Mouse (Mus musculus) hindbrain, embryonic 16.5 days (tissue): Measurements from ENCODE around the gene Ly6g5b. TPM values are rescaled to one million over a fixed set of nuclear protein-coding genes. Genes with fewer than 3 reads are reported as not detected.

Experiments
- ATAC-seq: fragments of 200-750 bp; cut with Nextera tagmentation; 2 replicates; pipeline ENCODE4 v1.8.0; 2017; ENCODE audit warnings: moderate TSS enrichment, moderate library complexity
- H3K27ac ChIP-seq: fragments of 300-500 bp; sonication (generic); 2 replicates; pipeline ENCODE4 v1.5.1; 2014; ENCODE audit warnings: low read depth, mild to moderate bottlenecking, control low read depth, low read length, moderate library complexity
- H3K27me3 ChIP-seq: fragments of 300-500 bp; sonication (generic); replicated peaks from 2 replicates; pipeline ENCODE4 v1.6.1; 2014; ENCODE audit warnings: low read length; ENCODE audit not compliant: control insufficient read depth, insufficient read depth
- H3K36me3 ChIP-seq: fragments of 300-500 bp; sonication (generic); 2 replicates; pipeline ENCODE4 v1.6.1; 2014; ENCODE audit warnings: mild to moderate bottlenecking, low read length, moderate library complexity, mixed read lengths; ENCODE audit not compliant: control insufficient read depth, insufficient read depth
- H3K4me1 ChIP-seq: fragments of 300-500 bp; sonication (generic); 2 replicates; pipeline ENCODE4 v1.6.1; 2014; ENCODE audit warnings: low read depth, low read length; ENCODE audit not compliant: control insufficient read depth, insufficient read depth
- H3K4me2 ChIP-seq: fragments of 300-500 bp; sonication (generic); 2 replicates; pipeline ENCODE4 v1.6.1; 2014; ENCODE audit warnings: mild to moderate bottlenecking, low read length, control low read depth, moderate library complexity
- H3K4me3 ChIP-seq: fragments of 300-500 bp; sonication (generic); 2 replicates; pipeline ENCODE4 v1.5.1; 2014; ENCODE audit warnings: mild to moderate bottlenecking, low read length, control low read depth, moderate library complexity
- H3K9ac ChIP-seq: fragments of 300-500 bp; sonication (generic); 2 replicates; pipeline ENCODE4 v1.6.1; 2014; ENCODE audit warnings: low read depth, mild to moderate bottlenecking, control low read depth, low read length, moderate library complexity
- H3K9me3 ChIP-seq: fragments of 300-500 bp; sonication (generic); 2 replicates; pipeline ENCODE4 v1.6.1; 2014; ENCODE audit warnings: mild to moderate bottlenecking, low read length, moderate library complexity; ENCODE audit not compliant: control insufficient read depth
- whole genome bisulfite sequencing: fragments of 180-500 bp; shearing (Covaris S2); extraction: QIAGEN DNeasy Blood & Tissue Kit; methylation state at CpG from one replicate; pipeline ENCODE4 v1.1.7; 2014; 5-methylcytosine and 5-hydroxymethylcytosine counted together
- polyA plus RNA-seq: library from polyadenylated mRNA; unstranded; fragments of >200 nt; fragmentation: Nextera tagmentation; extraction: Ambion mirVana; gene quantifications from 2 replicates; pipeline ENCODE4 v1.2.1, GENCODE M21; 2015

Ly6g5b gene
- polyA plus RNA-seq, 1 experiment from 2014 or later, result 0.93 TPM

DNA sequence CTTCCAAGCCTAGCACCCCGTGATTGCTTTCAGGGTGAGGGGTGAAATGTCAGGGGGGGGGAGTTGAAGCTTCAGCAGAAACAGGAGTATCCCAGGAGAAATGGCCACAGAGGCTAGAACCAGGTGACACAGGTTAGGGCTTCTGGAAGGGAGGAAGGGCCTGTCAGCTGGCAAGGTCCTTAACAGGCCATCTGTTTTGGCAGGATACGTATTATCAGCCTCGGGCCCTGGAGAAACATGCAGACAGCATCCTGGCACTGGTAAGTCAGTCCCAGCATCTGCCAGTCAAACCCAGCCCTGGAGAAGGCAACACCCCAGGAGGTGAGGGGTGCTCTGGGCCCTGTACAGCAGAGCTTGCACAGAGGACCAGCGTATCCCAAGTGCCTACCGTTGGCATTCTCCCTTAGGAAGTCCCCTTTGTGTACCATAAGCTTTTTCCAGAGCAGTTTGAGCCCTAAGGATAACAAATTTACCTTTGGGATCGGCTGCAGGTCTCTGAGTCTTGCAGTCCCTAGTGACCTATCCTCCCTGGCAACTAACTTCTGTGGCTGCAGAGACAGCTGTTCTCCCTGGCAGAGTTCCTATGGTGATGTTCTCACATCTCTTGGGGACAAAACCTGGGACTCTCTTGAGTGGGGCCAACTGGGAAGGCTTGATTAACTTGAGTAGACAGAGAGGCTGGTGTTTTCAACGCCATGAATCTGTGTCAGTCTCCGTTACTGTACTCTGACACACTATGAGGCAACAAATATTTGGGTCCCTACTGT, 24.9 kb downstream of the Ly6g5b start:
- Histone ChIP-seq H3K36me3 (peaks cover 24% of the 10 kb centered on the region), H3K9ac (peak overlapping the region; percentile 95), H3K9me3 (no peaks in the 10 kb centered on the region), H3K4me1 (peaks cover 8% of the 10 kb centered on the region), H3K4me2 (peak overlapping the region; percentile 71), H3K27ac (peak overlapping the region; percentile 99), H3K4me3 (peak overlapping the region; percentile 68), H3K27me3 (no peaks in the 10 kb centered on the region)
- ATAC-seq, result 0 out of 2 replicates have a peak, but pooled peaks have one; percentile 15
- 36% methylated on average over 8 of the region's 8 CpGs for WGBS

DNA sequence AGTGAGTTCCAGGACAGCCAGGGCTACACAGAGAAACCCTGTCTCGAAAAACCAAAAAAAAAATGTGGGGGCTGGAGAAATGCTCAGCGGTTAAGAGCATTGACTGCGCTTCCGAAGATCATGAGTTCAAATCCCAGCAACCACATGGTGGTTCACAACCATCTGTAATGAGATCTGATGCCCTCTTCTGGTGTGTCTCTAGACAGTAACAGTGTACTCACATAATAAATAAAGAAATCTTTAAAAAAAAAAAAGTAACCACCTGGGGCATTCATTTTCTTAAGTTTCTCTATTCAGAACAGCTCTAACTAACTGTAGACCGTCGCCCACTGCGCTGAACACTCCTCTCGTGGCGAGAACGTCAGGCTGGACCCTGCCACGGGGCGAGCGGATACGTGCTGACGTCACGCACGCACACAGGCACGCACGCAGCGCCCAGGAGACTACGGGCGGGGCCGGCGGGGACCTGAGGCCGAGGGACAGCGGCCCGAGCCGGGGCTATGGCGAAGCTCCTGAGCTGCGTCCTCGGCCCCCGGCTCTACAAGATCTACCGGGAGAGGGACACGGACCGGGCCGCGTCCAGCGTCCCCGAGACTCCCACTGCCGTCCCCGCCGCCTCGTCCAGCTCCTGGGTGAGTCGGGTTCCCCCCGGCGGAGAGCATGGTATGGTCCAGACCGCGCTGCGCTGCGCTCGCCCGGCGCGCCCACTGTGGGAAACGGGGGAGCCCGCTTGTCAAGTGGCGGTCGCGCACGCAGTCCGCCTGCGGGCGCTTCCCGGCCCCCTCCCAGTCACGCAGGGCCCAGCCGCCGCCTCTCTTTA, 26.2 kb downstream of the Ly6g5b start, which contains the start of gene Abhd16a:
Abhd16a (plus strand) TSS at position 439 of the 820 bp plus-strand sequence.
- Histone ChIP-seq H3K27me3 (0 out of 2 replicates have a peak, but pooled peaks cover 2% of the 10 kb centered on the region), H3K9me3 (no peaks in the 10 kb centered on the region), H3K27ac (peak within 1 kb of the TSS; percentile 99), H3K36me3 (peaks cover 14% of the 10 kb centered on the region), H3K4me3 (peak within 1 kb of the TSS; percentile 68), H3K4me2 (peak within 1 kb of the TSS; percentile 71), H3K4me1 (peaks cover 8% of the 10 kb centered on the region), H3K9ac (peak within 1 kb of the TSS; percentile 95)
- peak; percentile 98 for ATAC-seq
- 5% methylated on average over 38 of the region's 67 CpGs for WGBS

- Histone ChIP-seq H3K4me2 (no peak overlapping the region), H3K9ac (no peak overlapping the region), H3K4me1 (peaks cover 8% of the 10 kb centered on the region), H3K27ac (no peak overlapping the region), H3K36me3 (peaks cover 13% of the 10 kb centered on the region), H3K4me3 (no peak overlapping the region), H3K27me3 (0 out of 2 replicates have a peak, but pooled peaks cover 2% of the 10 kb centered on the region), H3K9me3 (no peaks in the 10 kb centered on the region)
- WGBS, result 54% methylated on average over 2 of the region's 2 CpGs
- no peak for ATAC-seq
Observed at GRCm38 (mm10) chr17:35088151-35088550, 27.1 kb downstream of the Ly6g5b start.

- Histone ChIP-seq H3K27ac (no peak within 1 kb of the TSS), H3K4me1 (peaks cover 5% of the 10 kb centered on the region), H3K4me2 (no peak within 1 kb of the TSS), H3K9me3 (no peaks in the 10 kb centered on the region), H3K27me3 (0 out of 2 replicates have a peak, but pooled peaks cover 2% of the 10 kb centered on the region), H3K4me3 (no peak within 1 kb of the TSS), H3K9ac (no peak within 1 kb of the TSS), H3K36me3 (no peaks in the 10 kb centered on the region)
- WGBS, result 83% methylated on average over 7 of the region's 7 CpGs
- no peak for ATAC-seq
Observed at GRCm38 (mm10) chr17:35085208-35085865, 29.9 kb downstream of the Ly6g5b start, which contains the start of gene Ly6g6f. Gene Ly6g6f (minus strand): TSS chr17:35085610.

- H3K4me2 ChIP-seq, result no peak overlapping the region
- H3K36me3 ChIP-seq, result no peaks in the 10 kb centered on the region
- H3K4me3 ChIP-seq, result no peak overlapping the region
- 89% methylated on average over 3 of the region's 3 CpGs for WGBS
- H3K27ac ChIP-seq, result no peak overlapping the region
- no peaks in the 10 kb centered on the region for H3K9me3 ChIP-seq
- no peak for ATAC-seq
- H3K27me3 ChIP-seq, result 0 out of 2 replicates have a peak, but pooled peaks cover 2% of the 10 kb centered on the region
- no peaks in the 10 kb centered on the region for H3K4me1 ChIP-seq
- H3K9ac ChIP-seq, result no peak overlapping the region
Observed at GRCm38 (mm10) chr17:35083929-35084497, 31.2 kb downstream of the Ly6g5b start.

DNA sequence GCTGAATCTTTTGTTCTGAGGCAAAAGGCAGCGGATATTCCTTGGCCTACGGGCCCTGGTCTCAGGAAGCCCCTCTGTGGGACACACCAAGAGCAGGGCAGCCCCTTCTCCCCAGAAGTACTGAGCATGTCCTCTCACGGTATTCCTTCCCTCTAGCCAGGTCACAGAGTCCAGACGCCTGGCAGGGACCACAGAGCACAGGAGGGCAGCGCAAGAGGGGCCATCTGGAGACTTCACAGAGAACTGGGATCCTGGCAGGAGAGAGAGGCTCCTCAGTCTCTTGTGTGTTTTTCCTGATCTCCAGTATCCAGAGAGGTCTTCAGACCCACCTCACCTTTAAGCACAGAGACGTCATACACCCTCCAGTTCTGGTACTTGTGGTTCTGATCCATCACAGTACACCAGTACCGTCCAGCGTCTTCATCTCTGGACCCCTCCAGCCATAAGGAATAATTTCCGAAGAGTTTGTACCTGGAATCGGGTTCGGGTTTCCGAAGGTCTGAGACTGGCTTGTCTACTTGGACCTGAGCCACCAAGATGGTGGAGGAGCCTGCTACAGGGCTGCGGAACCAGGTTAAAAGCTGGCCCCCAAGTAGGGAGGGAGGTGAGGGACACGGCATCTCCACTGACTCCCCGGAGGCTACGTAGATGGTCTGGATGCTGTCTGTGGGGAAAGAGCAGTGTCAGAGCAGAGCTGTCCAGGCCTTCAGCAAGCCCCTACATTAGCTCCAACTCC, 32.2 kb downstream of the Ly6g5b start:
- 87% methylated on average over 16 of the region's 16 CpGs for WGBS
- no peak overlapping the region for H3K4me3 ChIP-seq
- no peak overlapping the region for H3K9ac ChIP-seq
- 0 out of 2 replicates have a peak, but pooled peaks cover 2% of the 10 kb centered on the region for H3K27me3 ChIP-seq
- H3K4me2 ChIP-seq, result no peak overlapping the region
- H3K9me3 ChIP-seq, result no peaks in the 10 kb centered on the region
- H3K36me3 ChIP-seq, result no peaks in the 10 kb centered on the region
- no peak overlapping the region for H3K27ac ChIP-seq
- H3K4me1 ChIP-seq, result no peaks in the 10 kb centered on the region
- ATAC-seq, result no peak

GRCm38 (mm10) chr17:35080710-35081109, 34.5 kb downstream of the Ly6g5b start:
- 68% methylated on average over 4 of the region's 4 CpGs for WGBS
- H3K27me3 ChIP-seq, result 0 out of 2 replicates have a peak, but pooled peaks cover 2% of the 10 kb centered on the region
- H3K27ac ChIP-seq, result no peak overlapping the region
- no peaks in the 10 kb centered on the region; the same call in 1 of the 2 replicates for H3K4me1 ChIP-seq
- no peak overlapping the region for H3K4me2 ChIP-seq
- ATAC-seq, result no peak
- H3K36me3 ChIP-seq, result no peaks in the 10 kb centered on the region
- H3K9me3 ChIP-seq, result no peaks in the 10 kb centered on the region
- H3K9ac ChIP-seq, result no peak overlapping the region
- no peak overlapping the region for H3K4me3 ChIP-seq

GRCm38 (mm10) chr17:35080248-35080647, 35.0 kb downstream of the Ly6g5b start:
- H3K9me3 ChIP-seq, result no peaks in the 10 kb centered on the region
- no peak overlapping the region for H3K27ac ChIP-seq
- no peak overlapping the region for H3K9ac ChIP-seq
- no peak overlapping the region for H3K4me2 ChIP-seq
- H3K36me3 ChIP-seq, result no peaks in the 10 kb centered on the region
- H3K4me1 ChIP-seq, result no peaks in the 10 kb centered on the region; the same call in 1 of the 2 replicates
- 65% methylated on average over 6 of the region's 6 CpGs for WGBS
- ATAC-seq, result no peak
- 0 out of 2 replicates have a peak, but pooled peaks cover 2% of the 10 kb centered on the region for H3K27me3 ChIP-seq
- no peak overlapping the region for H3K4me3 ChIP-seq
